Mouse (Mus musculus) CH12.LX (cell line): ENCODE measurements around the gene Pla2r1.
A peak's percentile ranks its signal among the peaks of the same experiment; 100 is the strongest.

Experiments used
- CHD2 ChIP-seq: IDR thresholded peaks from 2 replicates; pipeline ENCODE4 v1.6.1; 2011; ENCODE audit warnings: low read length, improper control_type of control experiment
- CTCF ChIP-seq, 2 experiments: IDR thresholded peaks in 1 of 2; conservative IDR thresholded peaks in 1 of 2; 2 replicates each; pipeline ENCODE4 v1.5.1; 2011 to 2012; ENCODE audit warnings: low read depth in 2 of 2, low read length in 2 of 2, improper control_type of control experiment in 1 of 2, inconsistent platforms in 1 of 2, mild to moderate bottlenecking in 1 of 2, moderate library complexity in 1 of 2
- E2F4 ChIP-seq: IDR thresholded peaks from 2 replicates; pipeline ENCODE4 v1.6.1; 2011; ENCODE audit warnings: low read depth, low read length, improper control_type of control experiment; ENCODE audit not compliant: insufficient replicate concordance
- EP300 ChIP-seq: IDR thresholded peaks from 2 replicates; pipeline ENCODE4 v1.6.1; 2011; ENCODE audit warnings: low read length, improper control_type of control experiment
- IRF4 ChIP-seq: IDR thresholded peaks from 2 replicates; pipeline ENCODE4 v1.6.1; 2014; ENCODE audit warnings: low read depth, mild to moderate bottlenecking, inconsistent platforms, low read length, improper control_type of control experiment
- JUND ChIP-seq: conservative IDR thresholded peaks from 2 replicates; pipeline ENCODE4 v1.6.1; 2011; ENCODE audit warnings: low read depth, low read length, improper control_type of control experiment
- MAFK ChIP-seq: IDR thresholded peaks from 2 replicates; pipeline ENCODE4 v1.6.1; 2011; ENCODE audit warnings: low read length, improper control_type of control experiment; ENCODE audit not compliant: insufficient replicate concordance
- MAX ChIP-seq: IDR thresholded peaks from 2 replicates; pipeline ENCODE4 v1.6.1; 2011; ENCODE audit warnings: low read length, improper control_type of control experiment
- NELFE ChIP-seq: IDR thresholded peaks from 2 replicates; pipeline ENCODE4 v1.6.1; 2011; ENCODE audit warnings: low read depth, low read length, improper control_type of control experiment
- POLR2A ChIP-seq: IDR thresholded peaks from 2 replicates; pipeline ENCODE4 v1.6.1; 2011; ENCODE audit warnings: low read depth, mild to moderate bottlenecking, improper control_type of control experiment, low read length
- POLR2AphosphoS2 ChIP-seq: IDR thresholded peaks from 2 replicates; pipeline ENCODE4 v1.6.1; 2011; ENCODE audit warnings: low read depth, low read length, improper control_type of control experiment
- TBP ChIP-seq: conservative IDR thresholded peaks from 2 replicates; pipeline ENCODE4 v1.6.1; 2011; ENCODE audit warnings: low read depth, low read length, improper control_type of control experiment
- UBTF ChIP-seq: IDR thresholded peaks from 2 replicates; pipeline ENCODE4 v1.6.1; 2012; ENCODE audit warnings: low read depth, mild to moderate bottlenecking, inconsistent platforms, low read length, improper control_type of control experiment, moderate library complexity

GRCm38 (mm10) chr2:60382346-60382745 lies 170.8 kb downstream of the Pla2r1 start:
- TF ChIP-seq CTCF (conservative IDR thresholded peaks at IDR 0.05 in 1 of 2, IDR thresholded peaks at IDR 0.05 in 1 of 2; ENCODE audit: low read depth in 2 of 2, low read length in 2 of 2): no peak
- TF ChIP-seq POLR2AphosphoS2: no peak
- TF ChIP-seq EP300: 0 out of 2 replicates have a peak, but pooled peaks have one; percentile 25
- TF ChIP-seq NELFE: no peak
- TF ChIP-seq POLR2A: no peak
- TF ChIP-seq JUND: no peak
- no peak for TF ChIP-seq MAX
- TF ChIP-seq CHD2: no peak
- TF ChIP-seq E2F4: no peak
- TF ChIP-seq UBTF: no peak
- no peak for TF ChIP-seq MAFK
- TF ChIP-seq TBP: no peak
- 0 out of 2 replicates have a peak, but pooled peaks have one; percentile 6 for TF ChIP-seq IRF4
